Mouse (Mus musculus) heart, embryonic 11.5 days (tissue): ENCODE data around the gene Thrap3. TPM values are rescaled to one million over a fixed set of nuclear protein-coding genes. Genes with fewer than 3 reads are reported as not detected.

Source experiments
- ATAC-seq: fragments of 200-750 bp; cut with Nextera tagmentation; replicated peaks from 2 replicates; pipeline ENCODE4 v1.8.0; 2017; ENCODE audit warnings: moderate library complexity; ENCODE audit not compliant: insufficient number of reproducible peaks, low FRiP score, low TSS enrichment
- H3K27ac ChIP-seq: fragments of 300-500 bp; sonication (generic); 2 replicates; pipeline ENCODE4 v1.5.1; 2014; ENCODE audit warnings: mild to moderate bottlenecking, low read depth, low read length
- H3K27me3 ChIP-seq: fragments of 300-500 bp; sonication (generic); 2 replicates; pipeline ENCODE4 v1.6.1; 2014; ENCODE audit warnings: mild to moderate bottlenecking, low read length, mixed read lengths; ENCODE audit not compliant: control insufficient read depth, insufficient read depth
- H3K36me3 ChIP-seq: fragments of 300-500 bp; sonication (generic); 2 replicates; pipeline ENCODE4 v1.6.1; 2014; ENCODE audit warnings: mild to moderate bottlenecking, low read length, moderate library complexity, mixed read lengths; ENCODE audit not compliant: control insufficient read depth, insufficient read depth
- H3K4me1 ChIP-seq: fragments of 300-500 bp; sonication (generic); 2 replicates; pipeline ENCODE4 v1.6.1; 2014; ENCODE audit warnings: low read length; ENCODE audit not compliant: control insufficient read depth, insufficient read depth
- H3K4me2 ChIP-seq: fragments of 300-500 bp; sonication (generic); 2 replicates; pipeline ENCODE4 v1.6.1; 2014; ENCODE audit warnings: mild to moderate bottlenecking, moderate library complexity
- H3K4me3 ChIP-seq: fragments of 300-500 bp; sonication (generic); 2 replicates; pipeline ENCODE4 v1.5.1; 2014; ENCODE audit warnings: low read depth, low read length
- H3K9ac ChIP-seq: fragments of 300-500 bp; sonication (generic); 2 replicates; pipeline ENCODE4 v1.6.1; 2014; ENCODE audit warnings: mild to moderate bottlenecking, low read depth, low read length, moderate library complexity
- H3K9me3 ChIP-seq: fragments of 300-500 bp; sonication (generic); replicated peaks from 2 replicates; pipeline ENCODE4 v1.6.1; 2016; ENCODE audit warnings: low read length; ENCODE audit not compliant: control insufficient read depth
- WGBS: fragments of 180-500 bp; shearing (Covaris S2); extraction: QIAGEN DNeasy Blood & Tissue Kit; methylation state at CpG from one replicate; pipeline ENCODE4 v1.1.7; 2014; ENCODE audit not compliant: insufficient replicate concordance; 5-methylcytosine and 5-hydroxymethylcytosine counted together
- polyA plus RNA-seq: library from polyadenylated mRNA; unstranded; fragments of >200 nt; fragmentation: Nextera tagmentation; extraction: Ambion mirVana; gene quantifications from 2 replicates; pipeline ENCODE4 v1.2.1, GENCODE M21; 2014

Thrap3 gene
- polyA plus RNA-seq, 1 experiment from 2014 or later, result 155 TPM

GRCm38 (mm10) chr4:126148161-126148961, 54.2 kb downstream of the Thrap3 start:
- peak overlapping the region; percentile 73 for H3K9ac ChIP-seq
- H3K9me3 ChIP-seq, result no peaks in the 10 kb centered on the region
- peak overlapping the region; percentile 87 for H3K27ac ChIP-seq
- peaks cover 12% of the 10 kb centered on the region for H3K27me3 ChIP-seq
- H3K4me1 ChIP-seq, result peaks cover 30% of the 10 kb centered on the region
- WGBS, result 1% methylated on average over 67 of the region's 67 CpGs
- peak overlapping the region; percentile 73 for H3K4me2 ChIP-seq
- peak; percentile 60 for ATAC-seq
- peak overlapping the region; percentile 72 for H3K4me3 ChIP-seq
- no peaks in the 10 kb centered on the region for H3K36me3 ChIP-seq

- peak within 1 kb of the TSS; percentile 87 for H3K27ac ChIP-seq
- H3K27me3 ChIP-seq, result peaks cover 12% of the 10 kb centered on the region
- H3K4me3 ChIP-seq, result peak within 1 kb of the TSS; percentile 72
- WGBS, result 1% methylated on average over 24 of the region's 24 CpGs
- peak within 1 kb of the TSS; percentile 73 for H3K9ac ChIP-seq
- peak within 1 kb of the TSS; percentile 73 for H3K4me2 ChIP-seq
- ATAC-seq, result peak; percentile 32; the same call in 1 of the 2 replicates
- H3K4me1 ChIP-seq, result peaks cover 30% of the 10 kb centered on the region
- no peaks in the 10 kb centered on the region for H3K9me3 ChIP-seq
- no peaks in the 10 kb centered on the region for H3K36me3 ChIP-seq
Measured at GRCm38 (mm10) chr4:126147533-126148160, 54.9 kb downstream of the Thrap3 start, which contains the start of gene Eva1b. TSS of gene Eva1b (plus strand) at chr4:126147744.

- Histone ChIP-seq H3K4me3 (no peak overlapping the region), H3K36me3 (no peaks in the 10 kb centered on the region), H3K27ac (peak overlapping the region; percentile 87), H3K9ac (no peak overlapping the region), H3K9me3 (no peaks in the 10 kb centered on the region), H3K4me1 (peaks cover 30% of the 10 kb centered on the region), H3K4me2 (peak overlapping the region; percentile 73), H3K27me3 (peaks cover 12% of the 10 kb centered on the region)
- WGBS, result 28% methylated on average over 9 of the region's 9 CpGs
- no peak for ATAC-seq
Measured at GRCm38 (mm10) chr4:126146974-126147532, 55.5 kb downstream of the Thrap3 start.

- Histone ChIP-seq H3K4me1 (peaks cover 20% of the 10 kb centered on the region), H3K4me3 (no peak overlapping the region), H3K27me3 (peaks cover 12% of the 10 kb centered on the region), H3K27ac (no peak overlapping the region), H3K9me3 (no peaks in the 10 kb centered on the region), H3K9ac (no peak overlapping the region), H3K4me2 (no peak overlapping the region), H3K36me3 (no peaks in the 10 kb centered on the region)
- 45% methylated on average over 4 of the region's 4 CpGs for WGBS
- ATAC-seq, result no peak
Measured at GRCm38 (mm10) chr4:126145396-126145795, 57.2 kb downstream of the Thrap3 start.

- Histone ChIP-seq H3K27ac (0 out of 2 replicates have a peak overlapping the region, but pooled peaks have one; percentile 41), H3K4me3 (no peak overlapping the region), H3K4me1 (peaks cover 5% of the 10 kb centered on the region; the same call in 1 of the 2 replicates), H3K9ac (no peak overlapping the region), H3K27me3 (no peaks in the 10 kb centered on the region), H3K36me3 (peaks cover 25% of the 10 kb centered on the region), H3K4me2 (no peak overlapping the region), H3K9me3 (no peaks in the 10 kb centered on the region)
- ATAC-seq, result no peak
- WGBS, result 71% methylated on average over 5 of the region's 5 CpGs
Measured at GRCm38 (mm10) chr4:126141021-126141420, 61.5 kb downstream of the Thrap3 start.

GRCm38 (mm10) chr4:126137773-126138172, 64.8 kb downstream of the Thrap3 start:
- H3K9me3 ChIP-seq, result no peaks in the 10 kb centered on the region
- H3K27ac ChIP-seq, result no peak overlapping the region
- H3K27me3 ChIP-seq, result no peaks in the 10 kb centered on the region
- ATAC-seq, result no peak
- no peak overlapping the region for H3K4me3 ChIP-seq
- 77% methylated on average over 4 of the region's 4 CpGs for WGBS
- H3K4me1 ChIP-seq, result peaks cover 9% of the 10 kb centered on the region
- no peak overlapping the region for H3K9ac ChIP-seq
- H3K36me3 ChIP-seq, result peaks cover 35% of the 10 kb centered on the region
- no peak overlapping the region for H3K4me2 ChIP-seq

GRCm38 (mm10) chr4:126134639-126135038, 67.9 kb downstream of the Thrap3 start:
- Histone ChIP-seq H3K27ac (no peak overlapping the region), H3K4me2 (no peak overlapping the region), H3K4me3 (no peak overlapping the region), H3K27me3 (no peaks in the 10 kb centered on the region), H3K36me3 (peaks cover 33% of the 10 kb centered on the region), H3K9me3 (no peaks in the 10 kb centered on the region), H3K4me1 (peaks cover 27% of the 10 kb centered on the region), H3K9ac (no peak overlapping the region)
- 74% methylated on average over 4 of the region's 4 CpGs for WGBS
- ATAC-seq, result no peak

GRCm38 (mm10) chr4:126134236-126134635, 68.3 kb downstream of the Thrap3 start:
- Histone ChIP-seq H3K4me1 (peaks cover 27% of the 10 kb centered on the region), H3K4me3 (no peak overlapping the region), H3K9me3 (no peaks in the 10 kb centered on the region), H3K27ac (no peak overlapping the region), H3K4me2 (no peak overlapping the region), H3K36me3 (peaks cover 29% of the 10 kb centered on the region), H3K9ac (no peak overlapping the region), H3K27me3 (no peaks in the 10 kb centered on the region)
- WGBS, result 89% methylated on average over 4 of the region's 4 CpGs
- ATAC-seq, result no peak
